Mouse (Mus musculus) heart, adult 2 months (tissue): ENCODE measurements around the gene Sfxn3. TPM values are rescaled to one million over a fixed set of nuclear protein-coding genes. Genes with fewer than 3 reads are reported as not detected.

Experiments used
- DNase-seq, 2 experiments: peaks; one replicate each; pipeline ENCODE4 v3.0.0; 2021
- H3K27ac ChIP-seq: fragments of 200-600 bp; 2 replicates; pipeline ENCODE4 v1.8.1; 2022
- H3K27me3 ChIP-seq: fragments of 200-500 bp; 2 replicates; pipeline ENCODE4 v1.6.1; 2012; ENCODE audit warnings: mild to moderate bottlenecking, low read length, inconsistent platforms, mixed read lengths; ENCODE audit not compliant: control insufficient read depth, insufficient read depth
- H3K36me3 ChIP-seq: fragments of 200-500 bp; 2 replicates; pipeline ENCODE4 v1.6.1; 2012; ENCODE audit warnings: low read length, inconsistent platforms; ENCODE audit not compliant: control insufficient read depth, insufficient read depth
- H3K4me1 ChIP-seq: fragments of 200-500 bp; 2 replicates; pipeline ENCODE4 v1.6.1; 2011; ENCODE audit warnings: low read length; ENCODE audit not compliant: control insufficient read depth, insufficient read depth
- H3K4me3 ChIP-seq: fragments of 200-600 bp; 2 replicates; pipeline ENCODE4 v1.8.1; 2022
- H3K79me2 ChIP-seq: fragments of 200-500 bp; replicated peaks from 2 replicates; pipeline ENCODE4 v1.6.1; 2012; ENCODE audit warnings: mild to moderate bottlenecking, inconsistent platforms, low read length, moderate library complexity, mixed read lengths; ENCODE audit not compliant: control insufficient read depth, insufficient read depth
- H3K9ac ChIP-seq: fragments of 200-500 bp; 2 replicates; pipeline ENCODE4 v1.6.1; 2012; ENCODE audit warnings: low read depth, mild to moderate bottlenecking, control low read depth, inconsistent platforms, low read length, mixed read lengths
- CTCF ChIP-seq: fragments of 200-600 bp; IDR thresholded peaks from 2 replicates; pipeline ENCODE4 v1.8.1; 2022; ENCODE audit warnings: antibody characterized with exemption, mild to moderate bottlenecking, moderate library complexity
- EP300 ChIP-seq: fragments of 200-500 bp; IDR thresholded peaks from 2 replicates; pipeline ENCODE4 v1.6.1; 2011; ENCODE audit warnings: low read depth, low read length, control low read depth; ENCODE audit not compliant: insufficient read depth
- POLR2A ChIP-seq: fragments of 200-500 bp; IDR thresholded peaks from 2 replicates; pipeline ENCODE4 v1.6.1; 2011; ENCODE audit warnings: mild to moderate bottlenecking, low read depth, low read length, control low read depth; ENCODE audit not compliant: insufficient read depth
- WGBS: fragments of 180-500 bp; shearing (Covaris S2); methylation state at CpG from one replicate; pipeline ENCODE4 v1.1.7; 2018; 5-methylcytosine and 5-hydroxymethylcytosine counted together
- intact Hi-C: fragments of 180-260 bp; cut with DNase I; formaldehyde crosslinking; loops from one replicate; pipeline ENCODE4 v1.15.1; 2025
- polyA plus RNA-seq: library from polyadenylated mRNA; depleted of rRNA; stranded (reverse); fragments of >200 nt; gene quantifications from 2 replicates; pipeline ENCODE4 v1.2.3, GENCODE M21; 2012
- total RNA-seq, 2 experiments: library from RNA; stranded (reverse); gene quantifications; 2 replicates each; pipeline ENCODE4 v1.2.3; 2021

The Sfxn3 gene
- total and polyA plus RNA-seq, 3 experiments, result 10.0 to 15.5 (median 11.1) TPM

GRCm38 (mm10) chr19:45056364-45056763 lies 9.1 kb downstream of the Sfxn3 start:
- Histone ChIP-seq H3K79me2 (no peaks in the 10 kb centered on the region), H3K4me3 (no peak overlapping the region), H3K36me3 (no peaks in the 10 kb centered on the region; the same call in 1 of the 2 replicates), H3K27me3 (no peaks in the 10 kb centered on the region), H3K4me1 (peaks cover 5% of the 10 kb centered on the region), H3K27ac (no peak overlapping the region), H3K9ac (no peak overlapping the region)
- intact Hi-C loops, result no loop called here
- peak in 1 of 2 experiments; percentile 39 for DNase-seq
- WGBS, result 35% methylated on average over 4 of the region's 4 CpGs
- TF ChIP-seq POLR2A (no peak), CTCF (peak; percentile 82)

- Histone ChIP-seq H3K27ac (peak overlapping the region; percentile 92), H3K4me3 (peak overlapping the region; percentile 71; the same call in 1 of the 2 replicates), H3K36me3 (no peaks in the 10 kb centered on the region; the same call in 1 of the 2 replicates), H3K27me3 (no peaks in the 10 kb centered on the region), H3K9ac (peak overlapping the region; percentile 37; the same call in 1 of the 2 replicates), H3K4me1 (peaks cover 5% of the 10 kb centered on the region), H3K79me2 (no peaks in the 10 kb centered on the region)
- WGBS, result 57% methylated on average over 7 of the region's 7 CpGs
- no peak for DNase-seq
- intact Hi-C loops, result no loop called here
- no peak for TF ChIP-seq POLR2A
- no peak for TF ChIP-seq CTCF
- TF ChIP-seq EP300, result no peak
These were observed 9.8 kb downstream of the Sfxn3 start for GRCm38 (mm10) chr19:45056908-45057698.

GRCm38 (mm10) chr19:45057724-45058112 lies 10.4 kb downstream of the Sfxn3 start:
- TF ChIP-seq CTCF (no peak), POLR2A (no peak), EP300 (no peak)
- DNase-seq, result no peak
- Histone ChIP-seq H3K79me2 (no peaks in the 10 kb centered on the region), H3K27me3 (no peaks in the 10 kb centered on the region), H3K36me3 (no peaks in the 10 kb centered on the region; the same call in 1 of the 2 replicates), H3K9ac (peak overlapping the region; percentile 76), H3K27ac (peak overlapping the region; percentile 92), H3K4me1 (peaks cover 5% of the 10 kb centered on the region), H3K4me3 (peak overlapping the region; percentile 71)
- intact Hi-C loops, result loop anchor here (2.0 kb wide), 1 partner anchor 17 kb away; the partner anchor contains the start of gene Kazald1
- WGBS, result 23% methylated on average over 7 of the region's 7 CpGs

GRCm38 (mm10) chr19:45058113-45058839 lies 11.0 kb downstream of the Sfxn3 start:
- TF ChIP-seq EP300, result peak; percentile 72; the same call in 1 of the 2 replicates
- no peak for TF ChIP-seq CTCF
- peak; percentile 84 for TF ChIP-seq POLR2A
- peak overlapping the region; percentile 76 for H3K9ac ChIP-seq
- peak overlapping the region; percentile 71 for H3K4me3 ChIP-seq
- peak overlapping the region; percentile 92 for H3K27ac ChIP-seq
- peaks cover 5% of the 10 kb centered on the region for H3K4me1 ChIP-seq
- no peaks in the 10 kb centered on the region for H3K27me3 ChIP-seq
- no peaks in the 10 kb centered on the region for H3K79me2 ChIP-seq
- WGBS, result under 1% methylated on average over 34 of the region's 34 CpGs
- intact Hi-C loops, result loop anchor here (2.0 kb wide), 1 partner anchor 17 kb away; the partner anchor contains the start of gene Kazald1
- DNase-seq, result peak; percentile 93 to 94
- no peaks in the 10 kb centered on the region; the same call in 1 of the 2 replicates for H3K36me3 ChIP-seq

- Histone ChIP-seq H3K79me2 (no peaks in the 10 kb centered on the region), H3K4me3 (peak overlapping the region; percentile 71), H3K36me3 (no peaks in the 10 kb centered on the region; the same call in 1 of the 2 replicates), H3K4me1 (peaks cover 5% of the 10 kb centered on the region), H3K27ac (peak overlapping the region; percentile 92), H3K9ac (peak overlapping the region; percentile 37), H3K27me3 (no peaks in the 10 kb centered on the region)
- TF ChIP-seq CTCF, result no peak
- no peak for TF ChIP-seq EP300
- TF ChIP-seq POLR2A, result no peak
- WGBS, result 3% methylated on average over 14 of the region's 14 CpGs
- intact Hi-C loops, result loop anchor here (2.0 kb wide), 1 partner anchor 16 kb away; the partner anchor contains the start of gene Kazald1
- DNase-seq, result no peak
These were observed 11.5 kb downstream of the Sfxn3 start for GRCm38 (mm10) chr19:45058841-45059240.
